Mouse (Mus musculus): ENCODE measurements around the gene Lrrc29.

DNA sequence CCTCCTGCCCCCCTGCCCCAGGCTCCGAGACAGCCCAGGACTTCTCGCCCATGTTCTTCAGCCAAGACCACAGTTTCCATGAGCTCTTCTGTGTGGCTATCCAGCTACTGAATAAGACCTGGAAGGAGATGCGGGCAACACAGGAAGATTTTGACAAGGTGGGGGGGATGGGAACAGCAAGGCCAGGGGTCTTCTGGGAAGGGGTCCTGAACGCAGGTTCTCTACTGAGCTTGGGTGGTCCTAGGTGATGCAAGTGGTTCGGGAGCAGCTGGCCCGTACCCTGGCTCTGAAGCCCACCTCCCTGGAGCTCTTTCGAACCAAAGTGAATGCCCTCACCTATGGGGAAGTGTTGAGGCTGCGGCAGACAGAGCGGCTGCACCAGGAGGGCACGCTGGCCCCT, 17.6 kb downstream of the Lrrc29 start:
- TF ChIP-seq CTCF (IDR thresholded peaks at IDR 0.05; ENCODE audit: borderline replicate concordance, extremely low read depth, insufficient read depth, insufficient read length), result no peak
- no peak for TF ChIP-seq POLR2A (IDR thresholded peaks at IDR 0.05; ENCODE audit: borderline replicate concordance, extremely low read depth, insufficient read depth, insufficient read length, poor library complexity, severe bottlenecking)

All from brain, embryonic 14.5 days (tissue).